Mouse (Mus musculus) kidney, adult 8-10 months (tissue): Measurements from ENCODE around the gene Plekhg6.

Experiments
- DNase-seq, 2 experiments: peaks; one replicate each; pipeline ENCODE4 v3.0.0; 2022

The Plekhg6 gene

DNA sequence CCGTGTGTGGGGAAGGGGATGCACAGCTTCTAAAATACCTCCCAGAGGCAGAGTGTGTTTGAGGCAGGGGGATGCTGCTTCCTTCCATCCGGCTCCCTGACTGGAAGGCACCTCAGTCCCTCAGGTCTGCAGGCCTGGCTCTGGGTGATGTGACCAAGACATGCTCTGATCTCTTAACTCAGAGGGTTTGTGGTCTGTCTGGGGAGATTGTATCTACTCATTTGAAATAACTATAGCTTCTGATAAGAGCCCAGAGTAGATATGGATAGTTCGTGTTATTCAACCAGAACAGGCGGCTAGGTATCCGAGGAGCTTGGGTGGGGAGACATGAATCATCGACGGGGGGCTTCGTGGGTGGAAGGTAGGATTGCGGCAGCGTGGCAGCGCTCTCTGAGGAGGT lies 27.4 kb downstream of the Plekhg6 start:
- no peak for DNase-seq

DNA sequence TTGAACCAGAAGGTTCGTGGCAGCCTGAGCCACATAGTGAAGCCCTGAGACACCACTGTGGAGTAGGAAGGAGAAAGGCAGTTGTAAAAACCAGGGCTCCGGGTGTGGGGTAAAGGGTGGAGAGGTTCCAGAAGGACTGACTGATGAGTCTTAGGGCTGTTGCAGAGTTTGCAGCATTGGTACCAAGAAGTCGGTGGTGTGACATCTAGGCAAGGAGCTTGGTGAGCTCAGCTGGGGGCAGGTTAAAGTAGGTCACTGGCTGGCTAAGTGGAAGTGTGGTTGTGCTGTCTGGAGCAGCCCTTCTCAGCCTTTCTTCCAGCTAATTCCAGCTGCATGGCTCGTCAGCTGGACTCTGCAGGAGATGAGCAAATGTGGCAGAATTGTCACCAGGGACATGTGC lies 27.8 kb downstream of the Plekhg6 start:
- no peak for DNase-seq

DNA sequence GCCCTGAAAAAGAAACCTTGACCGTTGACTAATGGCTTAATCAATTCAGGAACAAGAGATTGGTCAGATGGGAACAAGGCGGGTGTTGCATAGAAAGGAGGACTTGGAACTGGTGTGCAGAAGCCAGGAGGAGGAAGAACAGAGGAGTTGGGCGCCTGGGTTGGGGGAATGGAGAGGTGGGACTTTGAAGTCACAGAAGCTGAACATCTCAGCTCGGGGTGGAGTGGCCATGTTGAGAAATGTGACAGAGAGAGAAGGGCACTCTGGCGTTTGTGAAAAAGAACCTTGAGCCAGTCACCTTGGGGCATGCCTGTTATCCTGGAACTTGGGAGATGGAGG lies 28.6 kb downstream of the Plekhg6 start:
- DNase-seq = no peak

DNA sequence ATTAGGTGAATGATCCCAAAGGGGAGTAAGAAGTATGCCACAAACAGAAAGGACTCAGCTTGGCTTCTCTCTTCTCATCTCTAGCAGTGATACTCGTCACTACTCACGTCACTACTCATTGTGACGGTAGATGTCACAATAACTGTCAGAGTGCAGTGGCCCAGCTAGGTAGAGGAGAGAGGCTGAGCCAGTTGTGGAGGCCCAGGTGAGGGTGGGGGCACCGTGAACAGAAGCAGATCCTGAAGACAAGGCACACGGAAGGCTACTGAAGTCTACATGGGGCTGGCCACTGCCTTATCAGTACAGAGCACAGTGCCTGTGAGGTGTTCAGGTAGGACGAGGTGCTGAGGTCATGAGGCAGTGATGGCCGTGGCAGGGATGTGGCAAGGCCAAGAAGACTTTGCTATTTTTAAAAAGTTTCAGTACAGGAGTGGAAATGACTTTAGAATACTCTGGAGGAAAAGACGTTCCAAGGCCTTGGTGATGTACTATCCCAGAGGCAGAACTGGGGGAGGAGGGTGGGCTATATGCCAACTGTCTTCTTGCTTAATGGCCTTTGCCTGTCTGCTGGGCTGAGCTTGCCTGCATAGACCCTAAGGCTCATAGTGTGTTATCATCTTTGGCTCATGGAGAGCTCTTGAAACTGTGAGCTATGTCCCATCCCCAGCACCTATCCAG lies 29.1 kb downstream of the Plekhg6 start:
- no peak for DNase-seq

DNA sequence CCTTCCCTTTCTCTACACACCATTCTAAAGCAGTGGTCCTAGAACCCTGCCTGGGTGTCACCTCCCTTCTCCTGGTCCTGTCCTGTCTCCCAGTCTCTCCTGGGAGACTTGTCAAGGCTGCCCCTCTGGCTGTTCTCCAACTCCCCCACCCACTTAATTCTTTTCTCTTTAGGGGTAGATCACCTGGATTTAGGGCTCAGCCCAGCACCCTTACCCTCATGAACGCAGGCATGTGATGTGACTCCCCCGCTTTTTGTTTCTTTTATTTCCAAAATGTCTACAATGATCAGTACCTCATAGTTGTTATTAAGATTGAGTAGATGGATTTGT lies 29.6 kb downstream of the Plekhg6 start:
- no peak for DNase-seq

DNA sequence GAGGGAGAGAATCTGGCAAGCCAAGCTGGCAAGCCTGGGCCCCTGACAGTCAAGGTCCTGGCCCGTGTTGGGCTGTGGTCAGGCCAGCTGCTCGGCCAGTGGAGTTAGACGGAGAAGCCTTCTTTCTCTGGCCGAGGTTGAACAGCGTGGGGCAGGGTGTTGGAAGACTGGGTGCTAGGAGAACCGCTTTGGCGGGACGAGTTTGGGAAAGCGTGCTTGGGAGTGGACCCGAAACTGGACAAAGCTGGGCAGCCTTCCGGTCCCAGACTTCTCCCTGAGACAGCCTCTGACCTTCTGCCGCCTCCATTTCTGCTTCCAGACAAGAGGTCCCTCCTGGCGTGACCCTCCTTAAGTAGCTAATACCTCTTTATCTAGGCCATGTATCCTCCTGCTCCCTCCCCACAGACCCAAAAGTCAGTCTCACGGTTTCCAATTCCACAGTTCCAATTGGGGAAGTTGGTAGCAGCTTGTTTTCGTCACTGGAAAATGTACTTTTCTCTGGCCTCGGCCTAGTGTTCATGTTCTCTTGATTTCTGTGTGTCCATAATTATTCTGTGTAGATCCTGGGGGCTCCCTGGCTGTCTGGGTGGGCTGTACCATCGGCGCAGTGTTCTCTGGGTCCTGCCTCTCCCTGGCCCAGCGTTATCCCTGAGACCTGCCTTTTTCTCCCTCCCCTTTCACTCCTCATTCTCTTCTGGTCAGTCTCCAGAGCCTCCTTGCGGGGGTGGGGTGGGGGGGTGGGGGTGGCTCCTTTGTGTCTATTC lies 30.2 kb downstream of the Plekhg6 start:
- DNase-seq = no peak

DNA sequence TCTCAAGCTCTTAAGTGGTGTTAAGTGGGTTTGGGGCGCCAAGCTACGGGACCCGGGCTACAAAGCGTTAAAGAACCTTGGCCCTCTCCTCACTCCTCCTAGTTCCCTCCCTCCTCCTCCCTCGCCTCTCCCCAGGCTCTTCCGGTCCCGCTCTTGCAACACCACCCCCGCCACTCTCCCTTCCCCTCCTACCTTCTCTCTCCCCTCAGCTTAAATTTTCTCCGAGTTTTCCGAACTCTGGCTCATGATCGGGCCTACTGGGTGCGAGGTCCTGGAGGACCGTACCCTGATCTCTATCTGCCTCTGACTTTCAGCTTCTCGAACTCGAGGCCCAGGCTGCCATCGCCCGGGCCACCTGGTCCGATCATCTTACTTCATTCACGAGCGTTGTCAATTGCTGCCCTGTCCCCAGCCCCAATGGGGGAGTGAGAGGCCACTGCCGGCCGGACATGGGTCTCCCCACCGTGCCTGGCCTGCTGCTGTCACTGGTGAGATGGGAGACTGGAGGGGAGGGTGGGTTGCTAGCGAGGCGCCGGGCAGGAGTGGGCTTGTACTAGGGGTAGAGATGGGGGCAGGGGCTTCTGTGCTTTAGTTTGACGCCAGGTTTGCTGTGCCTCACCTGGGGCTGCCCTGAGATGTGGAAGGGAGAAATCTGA lies 30.9 kb downstream of the Plekhg6 start:
- DNase-seq = peak; percentile 67 to 79

DNA sequence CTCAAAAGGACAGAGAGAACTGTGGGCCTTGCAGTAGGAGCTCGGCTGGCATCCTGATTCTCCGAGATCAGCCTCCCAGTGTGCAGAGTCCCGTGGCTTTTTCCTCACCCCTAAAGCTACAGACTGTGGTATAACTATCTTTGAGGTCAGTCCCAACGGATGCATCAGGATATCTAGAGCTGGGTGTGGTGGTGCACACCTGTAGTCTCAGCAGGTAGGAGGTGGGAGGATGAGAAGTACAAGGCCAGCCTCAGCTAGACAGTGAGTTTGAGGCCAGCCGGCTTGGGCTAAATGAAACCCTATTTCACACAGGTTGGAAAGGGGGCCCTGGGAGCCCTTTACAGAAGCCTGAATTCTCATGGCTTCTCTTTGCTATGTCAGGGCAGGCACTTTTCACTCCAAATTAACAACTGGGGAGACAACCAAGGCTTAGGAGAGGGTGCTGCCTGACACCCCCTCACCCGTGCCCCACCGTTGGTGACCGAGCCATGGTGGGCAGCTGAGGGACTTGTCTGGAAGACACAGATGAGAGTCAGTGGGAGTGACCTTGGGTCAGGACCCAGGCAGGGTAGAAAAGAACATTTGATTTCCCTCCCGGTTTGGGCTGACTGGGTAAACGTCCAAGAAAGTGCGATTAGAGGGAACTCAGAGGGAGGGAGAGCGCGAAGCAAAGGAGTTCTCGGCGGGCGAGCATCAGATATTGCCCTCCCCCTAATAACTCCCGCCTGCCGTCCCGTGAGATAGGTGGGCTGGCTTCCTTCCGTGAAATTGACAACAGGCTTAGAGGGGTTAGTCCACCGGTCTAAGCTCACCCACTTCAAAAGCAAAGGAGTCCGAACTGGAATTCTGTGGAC lies 31.6 kb downstream of the Plekhg6 start, which contains the start of gene Tnfrsf1a:
TSS of gene Tnfrsf1a (plus strand) at position 642 of the 854 bp plus-strand sequence.
- DNase-seq = no peak

DNA sequence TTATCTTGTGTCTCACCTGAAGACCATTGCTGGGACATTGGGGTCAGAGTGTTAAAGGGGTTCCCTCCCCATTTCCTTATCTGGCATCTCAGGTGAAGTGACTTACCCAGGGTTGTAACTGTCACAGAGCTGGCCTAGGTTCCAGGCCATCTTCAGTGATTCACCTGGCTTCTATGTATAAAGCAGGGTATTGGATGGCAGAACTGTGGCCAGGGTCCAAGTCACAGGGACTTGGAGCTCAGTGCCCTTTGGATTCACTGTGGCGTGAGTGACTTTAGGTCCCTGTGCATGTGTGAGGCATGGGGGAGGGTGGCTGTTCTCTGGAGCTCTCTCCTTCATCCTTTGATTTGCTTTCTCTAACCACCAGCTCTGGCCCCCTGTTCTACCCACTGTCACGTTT lies 34.6 kb downstream of the Plekhg6 start:
- DNase-seq = peak in 1 of 2 experiments; percentile 50

DNA sequence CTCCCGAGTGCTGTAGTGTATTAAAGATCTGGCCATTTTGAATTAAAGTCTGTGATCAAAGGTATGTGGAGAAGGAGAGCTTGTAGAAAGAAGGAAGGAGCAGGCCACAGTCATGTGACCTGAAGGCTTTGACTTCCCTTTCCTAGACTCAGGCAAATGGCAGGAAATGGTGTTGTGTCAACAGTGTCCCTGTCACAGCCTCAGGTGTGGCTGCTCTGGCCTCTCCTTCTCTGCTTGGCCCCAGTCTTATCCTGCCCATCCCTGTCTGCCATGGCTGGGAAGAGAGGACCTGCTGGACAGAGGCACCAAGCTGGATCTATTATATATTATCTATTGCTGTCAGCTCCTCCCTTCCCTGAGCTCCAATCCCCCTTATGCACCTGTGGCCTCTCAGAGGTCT lies 35.0 kb downstream of the Plekhg6 start:
- no peak for DNase-seq

DNA sequence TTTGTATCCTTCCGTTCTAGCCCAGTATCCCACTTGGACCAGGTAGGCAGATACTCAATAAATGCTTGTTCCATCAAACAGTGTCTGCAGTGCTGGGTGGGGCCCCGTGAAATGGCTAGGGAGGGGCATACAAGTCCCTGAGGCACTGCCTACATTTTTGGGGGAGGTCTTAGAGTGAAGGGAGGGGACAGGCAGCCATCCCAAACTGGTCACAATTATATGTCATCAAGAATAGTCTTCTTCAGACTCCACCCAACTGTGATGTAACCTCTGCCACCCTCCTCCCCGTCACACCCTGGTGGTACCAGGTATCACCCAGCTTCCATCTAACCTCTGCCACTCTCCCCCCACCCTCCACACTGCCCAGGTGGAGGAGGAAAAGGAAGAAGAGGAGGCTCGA lies 35.7 kb downstream of the Plekhg6 start:
- no peak for DNase-seq

DNA sequence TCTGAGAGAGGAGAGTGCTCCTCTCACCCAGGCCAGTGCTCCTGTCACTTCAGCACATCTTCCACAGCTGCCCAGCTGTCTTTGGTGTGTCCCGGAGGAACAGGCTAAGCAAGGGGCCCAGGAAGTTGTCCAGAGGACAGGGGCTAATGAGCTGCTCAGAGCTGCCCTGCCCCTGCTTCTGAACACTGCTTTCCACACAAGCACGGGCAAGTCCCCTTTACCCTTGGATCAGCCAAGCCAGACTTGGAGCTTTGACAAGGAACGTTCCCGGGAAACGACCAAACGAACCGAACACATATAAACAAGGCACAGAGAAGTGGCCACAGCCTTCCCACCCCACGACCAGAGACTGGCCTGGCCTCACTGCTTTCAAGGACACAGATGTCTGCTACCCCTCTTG lies 36.5 kb downstream of the Plekhg6 start:
- no peak for DNase-seq

DNA sequence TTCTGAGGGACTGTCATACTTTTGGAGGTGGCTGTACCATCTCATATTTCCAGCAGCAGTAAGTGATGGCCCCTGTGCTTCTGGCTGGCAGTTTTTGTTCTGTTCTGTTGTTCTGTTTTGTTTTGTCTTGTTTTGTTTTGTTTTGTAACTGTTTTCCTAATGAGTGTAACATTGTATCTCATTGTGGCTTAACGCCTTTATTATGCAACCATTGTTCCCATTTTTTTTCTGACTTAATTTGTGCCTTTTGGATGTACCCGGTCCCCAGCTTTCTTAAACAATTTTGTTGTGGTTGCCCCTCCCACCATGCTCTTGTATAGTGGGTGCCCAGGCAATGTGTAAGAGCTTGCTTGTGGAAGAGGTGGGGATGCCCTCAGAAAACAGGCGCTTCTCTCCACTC lies 38.4 kb downstream of the Plekhg6 start:
- no peak for DNase-seq

DNA sequence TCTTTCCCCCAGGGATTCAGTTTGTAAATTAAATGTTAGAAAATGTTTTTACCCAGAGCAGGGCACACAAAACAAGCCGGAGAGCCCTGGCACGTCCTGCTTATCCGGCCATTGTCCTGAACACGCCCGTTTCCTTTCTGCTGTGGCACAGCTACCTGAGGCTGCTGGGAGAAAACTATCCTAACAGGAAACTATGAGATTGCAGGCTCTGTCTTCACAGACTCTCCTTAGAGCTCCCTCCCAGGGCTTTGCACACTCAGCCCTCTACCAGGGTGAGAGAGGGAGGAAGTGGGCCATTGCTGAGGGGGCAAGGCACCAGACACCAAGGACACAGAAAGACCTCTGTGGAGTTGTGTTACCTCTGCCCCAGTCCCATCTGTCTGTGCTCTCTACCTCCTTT lies 40.3 kb downstream of the Plekhg6 start:
- no peak for DNase-seq

DNA sequence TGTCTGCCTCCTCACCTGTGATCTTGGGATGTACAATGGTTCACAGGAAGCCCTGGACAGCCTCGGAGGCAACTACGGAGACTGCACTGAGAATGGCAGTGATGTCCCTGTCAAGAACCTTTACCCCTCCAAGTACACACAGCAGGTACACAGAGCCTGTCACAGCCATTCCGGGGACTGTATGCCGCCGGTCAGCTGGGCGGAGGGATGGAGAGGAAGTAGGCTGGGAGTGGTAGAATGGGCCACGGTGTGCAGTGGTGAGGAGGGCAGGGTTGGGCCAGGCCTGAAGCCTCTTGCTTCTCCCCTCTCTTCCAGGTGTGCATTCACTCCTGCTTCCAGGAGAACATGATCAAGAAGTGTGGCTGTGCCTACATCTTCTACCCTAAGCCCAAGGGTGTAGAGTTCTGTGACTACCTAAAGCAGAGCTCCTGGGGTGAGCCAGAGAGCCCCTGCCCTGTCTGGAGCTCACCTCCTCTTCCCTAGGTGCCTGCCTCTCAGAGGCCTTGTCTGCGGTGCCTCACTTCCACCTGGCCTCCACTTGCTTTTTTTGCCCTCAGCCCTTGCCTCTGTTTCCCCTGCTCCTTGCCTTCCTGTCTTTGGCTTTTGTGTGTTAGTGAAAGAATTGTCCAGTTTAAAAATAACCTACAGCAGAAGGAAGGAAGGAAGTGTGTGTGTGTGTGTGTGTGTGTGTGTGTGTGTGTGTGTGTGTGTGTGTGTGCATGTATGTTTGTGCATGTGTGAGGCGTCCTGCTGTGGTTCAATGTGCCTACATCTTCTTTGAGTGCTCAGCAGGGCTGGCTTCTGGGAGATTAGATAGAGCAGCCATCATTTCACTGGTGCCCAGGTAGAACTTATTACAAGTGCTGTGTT lies 41.6 kb downstream of the Plekhg6 start:
- no peak for DNase-seq

DNA sequence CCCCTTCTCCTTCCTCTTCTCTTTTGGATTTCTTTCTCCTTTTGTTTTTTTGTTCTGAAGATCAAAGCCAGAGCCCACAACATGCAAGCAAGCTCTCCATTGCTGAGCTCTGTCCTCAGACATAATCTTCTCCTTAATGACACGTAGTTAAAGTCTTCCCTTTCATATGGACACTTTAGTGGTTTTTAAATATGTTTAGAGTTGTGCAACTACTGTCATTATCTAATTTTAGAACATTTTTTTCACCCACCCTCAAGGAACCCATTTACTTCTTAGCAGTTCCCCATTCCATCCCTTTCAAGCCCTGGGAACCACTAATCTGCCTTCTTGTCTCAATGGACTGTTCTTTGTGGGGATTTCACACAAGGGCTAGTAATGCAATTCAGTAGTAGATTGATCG lies 46.2 kb downstream of the Plekhg6 start:
- no peak for DNase-seq

DNA sequence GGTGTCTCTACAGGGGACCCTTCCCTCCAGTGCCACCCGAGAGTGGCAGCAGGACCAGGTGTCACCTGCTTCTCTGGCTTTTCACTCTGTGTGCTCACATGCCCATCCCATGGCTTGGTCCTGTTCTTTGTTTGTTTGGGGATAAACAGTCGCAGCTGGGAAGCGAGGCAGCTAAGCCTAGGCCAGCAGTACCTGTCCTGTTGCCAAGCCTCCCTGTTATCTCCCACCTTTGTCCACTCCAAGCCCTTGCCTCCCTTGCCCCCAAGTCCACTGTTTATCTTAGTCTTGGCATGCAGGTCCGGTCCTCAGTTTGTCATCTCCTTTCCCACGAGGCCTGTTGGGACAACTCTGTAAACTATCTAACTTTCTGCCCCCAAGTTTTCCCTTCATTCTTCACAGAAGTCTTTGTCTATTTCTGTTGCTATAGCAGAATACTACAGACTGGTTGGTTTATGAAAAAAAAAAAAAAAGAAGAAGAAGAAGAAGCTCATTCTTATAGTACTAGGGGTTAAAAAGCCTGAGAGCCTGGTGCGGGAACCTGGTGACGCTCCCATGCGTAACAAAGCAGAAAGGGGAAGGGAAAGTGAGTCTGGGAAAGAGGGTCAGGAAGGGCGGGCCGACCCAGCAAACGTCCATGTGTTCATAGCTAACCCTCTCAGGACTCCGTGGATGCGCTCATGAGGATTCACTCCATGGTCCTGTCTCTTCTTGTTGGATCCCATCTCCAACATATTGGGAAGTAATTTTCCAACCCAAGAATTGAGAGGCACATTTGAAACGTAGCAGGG lies 47.3 kb downstream of the Plekhg6 start:
- DNase-seq = no peak

DNA sequence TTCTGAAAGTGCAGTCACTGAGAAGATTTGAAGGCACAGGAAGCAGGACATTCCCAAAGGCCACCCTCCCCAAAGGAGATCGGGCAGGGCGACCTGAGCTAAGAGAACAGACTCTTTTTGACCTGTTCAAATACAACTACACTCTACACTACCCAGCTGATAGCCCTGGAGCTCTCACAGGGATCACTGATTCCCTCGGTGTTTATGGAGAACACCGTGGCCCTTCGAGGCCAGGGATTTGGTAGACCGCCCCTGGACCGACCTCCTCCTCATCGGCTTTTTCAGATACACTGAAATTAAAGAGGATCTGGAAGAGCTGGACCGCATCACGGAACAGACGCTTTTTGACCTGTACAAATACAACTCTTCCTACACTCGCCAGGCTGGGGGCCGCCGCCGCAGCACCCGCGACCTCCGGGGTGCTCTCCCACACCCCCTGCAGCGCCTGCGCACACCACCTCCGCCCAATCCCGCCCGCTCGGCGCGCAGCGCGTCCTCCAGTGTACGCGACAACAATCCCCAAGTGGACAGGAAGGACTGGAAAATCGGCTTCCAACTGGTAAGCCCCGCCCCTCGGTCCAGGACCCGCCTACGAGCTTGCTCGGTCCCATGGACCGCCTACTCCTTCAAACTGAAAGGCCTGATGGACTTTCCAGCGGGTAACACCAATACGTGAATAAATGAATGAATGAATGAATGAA lies 49.8 kb downstream of the Plekhg6 start:
- peak; percentile 93 to 95 for DNase-seq

DNA sequence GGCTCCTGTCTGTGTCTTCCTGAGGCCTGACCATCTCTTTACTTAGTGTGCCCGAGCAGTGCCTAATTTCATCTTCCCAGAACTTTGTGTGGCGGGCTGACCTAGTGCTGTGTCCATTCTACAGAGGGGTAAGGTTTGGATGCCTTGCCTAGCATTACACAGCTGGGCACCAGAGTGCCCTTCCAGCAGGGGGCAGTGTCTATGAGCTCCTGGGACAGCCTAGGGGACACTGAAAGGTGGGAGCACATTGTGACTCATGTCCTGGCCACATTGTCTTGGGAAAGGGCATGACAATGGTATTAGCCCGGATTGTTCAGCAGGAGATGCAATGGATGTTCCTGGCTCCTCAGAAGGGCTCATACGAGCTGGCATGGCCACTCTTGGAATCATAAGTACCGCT lies 52.4 kb downstream of the Plekhg6 start:
- peak in 1 of 2 experiments; percentile 62 for DNase-seq

DNA sequence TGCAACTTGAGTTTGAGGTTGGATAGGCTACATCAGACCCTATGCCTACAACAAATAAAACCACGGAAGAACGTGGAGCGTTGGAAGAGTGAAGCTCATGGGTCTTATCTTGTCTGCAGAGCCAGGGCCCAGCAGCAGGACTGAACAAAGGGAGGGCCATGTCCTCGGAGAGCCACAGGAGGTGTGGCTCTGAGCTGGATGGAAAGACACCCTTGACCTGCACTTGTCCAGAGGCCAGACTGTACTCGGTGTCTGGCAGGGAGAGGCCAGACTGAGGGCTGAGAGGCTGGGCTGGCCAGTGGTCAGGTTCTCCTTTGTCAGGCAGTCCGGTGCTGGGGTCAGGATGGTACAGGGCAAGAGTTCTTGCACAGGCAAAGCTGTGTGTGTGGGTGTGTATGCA lies 55.3 kb downstream of the Plekhg6 start:
- DNase-seq = no peak

DNA sequence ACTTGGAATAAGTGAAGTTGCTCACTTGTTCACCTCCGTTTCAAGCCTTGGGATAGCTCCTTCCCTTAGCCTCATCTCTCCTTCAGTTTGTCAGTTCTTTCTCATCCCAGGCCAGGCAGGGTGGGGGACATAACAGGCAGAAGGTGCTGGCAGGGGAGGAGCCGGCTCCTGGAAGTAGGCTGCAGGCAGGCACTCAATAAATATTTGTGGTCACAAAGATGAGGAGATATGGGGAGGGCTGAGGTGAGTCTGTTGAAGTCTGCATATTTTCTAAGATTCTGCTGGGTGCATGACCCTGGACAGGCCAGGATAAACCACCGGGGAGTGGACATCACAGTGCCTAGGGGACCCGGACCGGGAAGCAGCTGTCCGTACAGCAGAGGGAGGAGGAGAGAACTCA lies 57.0 kb downstream of the Plekhg6 start:
- no peak for DNase-seq
